Mouse (Mus musculus) embryo, embryonic 11.5 days (tissue): ENCODE data around the gene Pgam5.

Experiments
- DNase-seq: peaks from one replicate; pipeline ENCODE4 v3.0.0-alpha.2; 2012; ENCODE audit warnings: low read depth, low spot score

Gene Pgam5

GRCm38 (mm10) chr5:110269141-110270101 lies at the start of gene Pgam5:
Pgam5 (minus strand) TSS chr5:110269913.
- DNase-seq = peak; percentile 90

GRCm38 (mm10) chr5:110313127-110313526 lies 43.4 kb upstream of the Pgam5 start:
- DNase-seq = no peak

GRCm38 (mm10) chr5:110308861-110309260 lies 39.1 kb upstream of the Pgam5 start:
- DNase-seq = no peak

- no peak for DNase-seq
These were observed 30.9 kb upstream of the Pgam5 start for GRCm38 (mm10) chr5:110300591-110300990.

- no peak for DNase-seq
These were observed 26.9 kb upstream of the Pgam5 start for GRCm38 (mm10) chr5:110296637-110297036.

- DNase-seq = no peak
These were observed 21.9 kb upstream of the Pgam5 start for GRCm38 (mm10) chr5:110291649-110292048.

- DNase-seq = no peak
These were observed 17.4 kb upstream of the Pgam5 start for GRCm38 (mm10) chr5:110287084-110287475.

GRCm38 (mm10) chr5:110286446-110287083 lies 16.9 kb upstream of the Pgam5 start:
- no peak for DNase-seq

- DNase-seq = peak; percentile 91
These were observed 16.2 kb upstream of the Pgam5 start, which contains the start of the genes Pxmp2 and Pole for GRCm38 (mm10) chr5:110285770-110286445. Pxmp2 (minus strand) TSS chr5:110286186. Pole (plus strand) TSS chr5:110286306.

GRCm38 (mm10) chr5:110285156-110285555 lies 15.4 kb upstream of the Pgam5 start:
- no peak for DNase-seq

- peak; percentile 35 for DNase-seq
These were observed 14.8 kb upstream of the Pgam5 start for GRCm38 (mm10) chr5:110284536-110284935.

GRCm38 (mm10) chr5:110281984-110282383 lies 12.3 kb upstream of the Pgam5 start:
- no peak for DNase-seq

GRCm38 (mm10) chr5:110276910-110277309 lies 7.2 kb upstream of the Pgam5 start:
- DNase-seq = no peak

GRCm38 (mm10) chr5:110276391-110276790 lies 6.7 kb upstream of the Pgam5 start:
- DNase-seq = no peak

- no peak for DNase-seq
These were observed 5.1 kb upstream of the Pgam5 start for GRCm38 (mm10) chr5:110274846-110275245.

GRCm38 (mm10) chr5:110274147-110274546 lies 4.4 kb upstream of the Pgam5 start:
- DNase-seq = no peak

GRCm38 (mm10) chr5:110270242-110270641 lies 529 bp upstream of the Pgam5 start:
- no peak for DNase-seq

- no peak for DNase-seq
These were observed 2.8 kb downstream of the Pgam5 start for GRCm38 (mm10) chr5:110266941-110267340.

GRCm38 (mm10) chr5:110244091-110244490 lies 25.6 kb downstream of the Pgam5 start:
- DNase-seq = no peak

GRCm38 (mm10) chr5:110232346-110232745 lies 37.4 kb downstream of the Pgam5 start:
- DNase-seq = no peak

GRCm38 (mm10) chr5:110231638-110232037 lies 38.1 kb downstream of the Pgam5 start:
- no peak for DNase-seq
